Mouse (Mus musculus) stomach, postnatal 0 days (tissue): ENCODE results near the gene Plscr5.

Source experiments
- CTCF ChIP-seq: IDR thresholded peaks from 2 replicates; pipeline ENCODE4 v1.5.1; 2016; ENCODE audit warnings: antibody characterized with exemption, low read depth, mild to moderate bottlenecking, moderate library complexity
- EP300 ChIP-seq: optimal IDR thresholded peaks from 2 replicates; pipeline ENCODE3; 2016; ENCODE audit warnings: antibody characterized with exemption

DNA sequence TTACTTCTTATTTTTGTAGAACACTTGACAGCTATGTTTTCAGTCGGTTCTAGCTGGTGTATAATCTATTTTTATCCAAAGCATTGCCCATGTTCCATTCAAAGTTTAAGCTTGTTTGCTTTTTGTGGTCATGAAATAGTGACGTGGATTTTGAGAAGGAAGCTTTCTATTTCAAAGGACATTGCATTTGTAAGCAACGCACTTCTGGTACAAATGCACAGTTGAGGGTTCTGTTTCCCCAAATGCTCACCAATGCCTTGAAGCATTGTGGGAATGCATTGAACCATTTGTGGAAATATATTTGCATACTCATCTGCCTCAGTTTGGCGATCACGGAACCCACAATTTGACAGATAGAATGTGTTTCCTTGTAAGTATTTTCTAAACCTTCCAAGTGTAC, 60.0 kb downstream of the Plscr5 start:
- TF ChIP-seq EP300 (no peak), CTCF (no peak)
